Mouse (Mus musculus): ENCODE data around the gene Rab27a.

Rab27a gene

GRCm38 (mm10) chr9:73137341-73137886 is 92.8 kb downstream of the Rab27a start:
- in situ Hi-C loops (cut with MboI; ENCODE audit: low sequenced_read_pairs) = no loop called here

Data from CH12F3 (cell line).